Mouse (Mus musculus) megakaryocyte, embryonic 14.5 days (primary cell): ENCODE measurements around the gene Gpalpp1.

Source experiments
- FLI1 ChIP-seq: IDR thresholded peaks from 2 replicates; pipeline ENCODE4 v1.6.1; 2012; ENCODE audit warnings: low read length, inconsistent platforms, mixed read lengths
- GATA1 ChIP-seq: IDR thresholded peaks from 3 replicates; pipeline ENCODE4 v1.6.1; 2012; ENCODE audit warnings: mixed read lengths, low read length, inconsistent platforms, borderline replicate concordance

GRCm38 (mm10) chr14:76045767-76046166 lies 64.8 kb downstream of the Gpalpp1 start:
- TF ChIP-seq GATA1 = no peak
- no peak for TF ChIP-seq FLI1
